Mouse (Mus musculus) bone marrow macrophage, adult 2 months (primary cell): ENCODE data around the gene Kcns3. TPM values are rescaled to one million over a fixed set of nuclear protein-coding genes. Genes with fewer than 3 reads are reported as not detected.

Experiments used
- H3K27ac ChIP-seq: 2 replicates; pipeline ENCODE4 v1.5.1; 2012; ENCODE audit warnings: low read depth, low read length; ENCODE audit not compliant: insufficient read depth
- H3K4me1 ChIP-seq: 2 replicates; pipeline ENCODE4 v1.6.1; 2012; ENCODE audit warnings: low read length; ENCODE audit not compliant: control insufficient read depth, insufficient read depth
- H3K4me3 ChIP-seq: 2 replicates; pipeline ENCODE4 v1.5.1; 2012; ENCODE audit warnings: mild to moderate bottlenecking, low read length, moderate library complexity; ENCODE audit not compliant: insufficient read depth
- CTCF ChIP-seq: IDR thresholded peaks from 2 replicates; pipeline ENCODE4 v1.5.1; 2012; ENCODE audit warnings: low read depth, mild to moderate bottlenecking, low read length, moderate library complexity
- POLR2A ChIP-seq: IDR thresholded peaks from 2 replicates; pipeline ENCODE4 v1.6.1; 2012; ENCODE audit warnings: mild to moderate bottlenecking, low read depth, low read length, borderline replicate concordance
- polyA plus RNA-seq: library from polyadenylated mRNA; stranded (reverse); fragments of >200 nt; gene quantifications from 2 replicates; pipeline ENCODE4 v1.2.4, GENCODE M21; 2012; ENCODE audit not compliant: missing spikeins, insufficient read depth, insufficient read length

Gene Kcns3
- polyA plus RNA-seq, 1 experiment: not detected

DNA sequence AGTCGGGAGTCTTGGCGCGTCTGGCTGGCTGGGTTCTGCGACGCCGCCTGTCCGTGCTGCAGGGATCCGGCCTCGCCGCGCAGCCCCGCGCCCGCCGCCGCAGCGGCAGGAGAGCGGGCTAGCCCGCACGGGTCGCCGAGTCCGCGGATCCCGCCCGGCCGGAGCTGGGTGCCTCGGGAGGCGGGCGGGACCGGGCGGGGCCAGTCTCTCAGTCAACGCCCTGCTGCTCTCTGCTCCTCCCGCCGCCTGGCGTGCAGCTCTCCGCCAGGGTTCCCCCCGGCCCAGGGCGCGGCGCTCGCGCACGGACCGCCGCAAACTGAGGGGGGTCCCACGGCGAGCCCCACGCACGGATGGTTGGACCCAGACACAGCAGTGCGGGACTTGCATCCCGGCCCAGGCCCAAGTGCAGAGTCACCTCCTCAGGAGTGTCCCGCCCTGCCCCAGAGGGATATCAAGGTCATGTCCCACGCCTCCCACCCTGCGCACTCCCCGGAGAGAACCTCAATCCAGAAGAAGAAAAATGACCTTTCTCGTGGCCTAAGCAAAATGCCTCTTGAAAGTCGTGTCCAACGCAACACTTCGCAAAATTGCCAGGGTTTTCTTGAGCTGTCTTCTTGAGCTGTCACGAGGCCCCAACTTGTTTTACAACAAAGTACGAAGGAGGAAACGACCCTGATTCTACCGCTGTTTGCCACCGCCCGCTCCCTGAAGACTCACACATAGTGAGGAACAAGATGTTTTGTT lies 492 bp downstream of the Kcns3 start:
- H3K4me3 ChIP-seq: no peak overlapping the region

DNA sequence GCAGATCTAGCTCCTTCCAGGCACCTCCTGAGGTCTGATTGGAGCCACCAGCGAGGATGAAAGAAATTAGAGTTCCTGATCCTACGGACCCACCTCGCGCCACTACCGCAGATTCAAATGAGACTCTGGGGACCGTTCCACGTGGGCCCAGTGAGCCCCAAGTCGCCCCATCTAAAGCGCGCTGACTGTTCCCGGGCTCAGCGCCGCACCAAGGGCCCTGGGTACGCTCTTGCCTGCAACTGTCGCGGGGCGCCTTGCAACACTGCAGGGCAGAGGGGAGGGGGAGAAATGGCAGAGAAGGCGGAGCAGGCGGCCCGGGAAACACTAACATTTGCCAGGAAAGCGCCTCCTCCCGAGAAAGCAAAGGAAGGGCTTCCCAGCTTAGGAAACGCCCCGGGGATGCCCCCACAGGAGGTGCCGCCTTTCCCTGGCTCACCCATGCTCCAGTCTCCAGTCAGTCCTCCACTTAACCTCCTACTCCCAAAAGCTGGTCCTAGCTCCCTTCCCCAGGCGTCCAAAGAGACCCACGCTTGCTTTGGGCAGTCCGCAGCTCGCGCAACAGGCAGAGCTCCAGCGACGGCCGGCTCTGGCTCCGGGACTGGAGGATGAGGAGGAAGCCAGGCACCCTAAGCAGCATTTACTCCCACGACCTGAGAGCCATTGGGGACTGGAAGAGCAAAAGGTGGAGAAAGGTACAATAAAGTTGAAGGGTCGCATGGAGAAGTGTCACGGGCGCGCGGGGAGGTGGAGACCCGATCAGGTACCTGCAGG lies 1.2 kb downstream of the Kcns3 start:
- TF ChIP-seq CTCF (no peak), POLR2A (no peak)
- H3K27ac ChIP-seq: no peak overlapping the region
- H3K4me3 ChIP-seq: no peak overlapping the region
- no peaks in the 10 kb centered on the region for H3K4me1 ChIP-seq

More for the DNA sequence above, 492 bp downstream of the Kcns3 start:
- no peak overlapping the region for H3K27ac ChIP-seq
- TF ChIP-seq POLR2A (no peak), CTCF (no peak)
- no peaks in the 10 kb centered on the region for H3K4me1 ChIP-seq

DNA sequence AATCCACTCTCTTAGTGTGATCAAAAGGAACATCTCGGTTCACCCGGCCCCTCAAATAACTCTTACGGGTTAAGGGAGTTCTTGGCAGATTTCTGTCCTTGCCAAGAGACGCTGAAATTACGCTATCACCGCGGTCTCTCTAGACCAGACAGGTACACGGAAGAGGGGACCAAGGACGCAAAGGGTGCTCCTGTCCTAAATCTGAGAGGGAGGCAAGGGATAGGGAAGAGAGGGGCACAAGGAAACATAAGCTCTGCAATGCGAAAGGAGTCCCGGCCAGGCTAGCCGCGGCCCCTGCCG lies 1.8 kb downstream of the Kcns3 start:
- Histone ChIP-seq H3K4me1 (no peaks in the 10 kb centered on the region), H3K27ac (no peak overlapping the region), H3K4me3 (no peak overlapping the region)
- TF ChIP-seq CTCF (no peak), POLR2A (no peak)

DNA sequence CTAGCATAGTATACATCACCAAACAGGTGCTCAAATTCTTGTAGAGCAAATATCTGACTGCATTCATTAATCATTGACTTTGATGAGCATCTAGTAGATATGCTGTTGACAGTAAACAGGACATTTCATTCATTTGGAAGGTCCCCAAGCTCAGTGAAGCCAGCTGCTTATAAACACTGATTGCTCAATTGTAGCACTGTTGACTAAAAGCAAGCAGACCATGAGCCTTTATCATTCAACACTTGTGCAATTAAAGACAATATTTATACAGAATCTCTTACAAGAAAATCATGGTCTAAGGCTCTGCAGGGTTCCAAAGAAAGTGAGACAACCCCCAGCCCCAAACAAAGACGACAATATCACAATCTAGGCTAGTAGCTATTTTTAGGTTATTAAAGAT lies 6.0 kb downstream of the Kcns3 start:
- H3K4me3 ChIP-seq: no peak overlapping the region
- TF ChIP-seq CTCF: no peak
- TF ChIP-seq POLR2A: no peak
- H3K27ac ChIP-seq: no peak overlapping the region
- no peaks in the 10 kb centered on the region for H3K4me1 ChIP-seq

DNA sequence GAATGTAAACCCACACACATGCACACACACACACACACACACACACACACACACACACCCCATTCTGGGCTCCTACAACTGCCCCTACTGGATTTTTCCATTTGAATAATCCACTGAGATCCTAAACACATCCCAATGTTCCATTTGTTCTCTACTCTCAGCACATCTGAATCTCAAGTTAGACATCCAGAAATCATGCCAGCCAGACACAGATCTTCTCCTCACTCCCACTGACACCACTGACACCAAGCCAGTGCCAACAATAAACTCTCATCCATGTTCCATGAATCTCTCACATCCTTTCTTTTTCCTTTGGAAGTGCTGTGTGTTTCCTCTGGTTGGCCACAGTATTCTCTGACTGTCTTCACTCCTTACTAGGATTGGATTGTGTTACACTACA lies 18.4 kb downstream of the Kcns3 start:
- TF ChIP-seq CTCF (no peak), POLR2A (no peak)
- no peak overlapping the region for H3K27ac ChIP-seq
- H3K4me3 ChIP-seq: no peak overlapping the region
- H3K4me1 ChIP-seq: no peaks in the 10 kb centered on the region

DNA sequence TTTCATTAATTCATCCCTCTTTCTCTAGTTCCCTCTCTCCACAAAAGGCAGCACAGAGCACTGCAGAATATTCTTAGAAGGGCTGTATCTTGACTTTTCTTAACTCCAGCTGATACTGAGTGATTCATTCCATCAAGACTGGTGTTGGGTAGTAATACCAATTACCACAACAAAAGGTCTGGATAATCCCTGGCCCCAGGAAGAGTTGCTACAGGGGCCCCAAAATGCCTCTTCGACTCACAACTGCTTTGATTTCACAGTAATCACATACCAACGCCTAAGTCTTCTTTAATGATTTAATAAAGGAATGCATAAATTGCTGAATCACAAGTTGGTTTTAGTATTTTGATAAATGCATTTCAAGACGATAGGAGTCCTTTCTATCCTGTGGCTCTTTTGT lies 21.7 kb downstream of the Kcns3 start:
- TF ChIP-seq POLR2A: no peak
- no peak for TF ChIP-seq CTCF
- Histone ChIP-seq H3K27ac (no peak overlapping the region), H3K4me3 (no peak overlapping the region), H3K4me1 (no peaks in the 10 kb centered on the region)

DNA sequence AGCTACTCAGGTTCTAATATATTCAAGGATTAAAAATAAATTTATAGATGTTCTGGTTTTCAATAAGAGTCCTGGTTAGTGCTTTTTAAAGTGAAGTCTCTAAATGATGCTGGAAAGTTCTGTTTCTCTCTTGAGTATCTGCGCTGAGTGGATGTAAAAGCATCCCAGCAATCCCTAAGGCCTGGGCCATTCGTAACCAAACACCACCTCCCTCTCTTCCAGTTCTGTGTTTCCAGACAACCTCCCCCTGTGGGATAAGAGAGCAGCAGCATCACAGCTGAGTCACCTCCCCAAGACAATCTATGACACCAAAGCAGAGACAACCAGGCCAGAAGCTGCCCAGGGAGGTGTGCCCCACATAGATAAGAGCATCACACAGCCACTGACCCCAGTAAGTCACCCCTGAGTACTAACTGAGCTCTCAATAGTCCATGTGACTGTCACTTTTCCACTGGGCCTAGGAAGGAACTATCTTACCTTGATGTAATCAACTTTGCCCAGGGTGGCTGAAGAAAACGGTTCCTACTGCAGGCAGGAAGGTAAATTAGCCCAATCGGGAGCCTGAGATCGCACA lies 24.6 kb downstream of the Kcns3 start:
- H3K4me1 ChIP-seq: no peaks in the 10 kb centered on the region
- no peak overlapping the region for H3K27ac ChIP-seq
- no peak for TF ChIP-seq CTCF
- no peak for TF ChIP-seq POLR2A
- no peak overlapping the region for H3K4me3 ChIP-seq

DNA sequence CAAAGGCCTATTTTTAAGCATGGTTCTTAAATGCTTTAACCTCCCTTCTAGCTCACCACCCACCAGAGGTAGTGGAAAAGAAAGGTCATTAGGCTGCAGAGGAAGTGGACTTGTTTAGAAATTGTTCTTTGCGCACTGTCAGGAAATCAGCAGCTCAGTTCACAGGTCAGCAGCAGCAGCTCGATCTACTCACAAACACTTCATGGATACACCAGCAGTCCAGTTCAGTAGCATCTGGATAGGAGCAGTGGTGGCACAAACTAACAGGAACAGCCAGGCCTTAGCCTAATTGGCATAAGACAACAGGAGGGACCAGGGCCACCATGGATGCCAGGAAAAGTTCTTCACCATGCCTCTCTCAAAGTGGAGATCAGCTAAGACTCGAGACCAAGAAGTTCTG lies 49.3 kb downstream of the Kcns3 start:
- TF ChIP-seq POLR2A (no peak), CTCF (no peak)
- no peak overlapping the region for H3K4me3 ChIP-seq
- H3K4me1 ChIP-seq: no peaks in the 10 kb centered on the region
- no peak overlapping the region for H3K27ac ChIP-seq

DNA sequence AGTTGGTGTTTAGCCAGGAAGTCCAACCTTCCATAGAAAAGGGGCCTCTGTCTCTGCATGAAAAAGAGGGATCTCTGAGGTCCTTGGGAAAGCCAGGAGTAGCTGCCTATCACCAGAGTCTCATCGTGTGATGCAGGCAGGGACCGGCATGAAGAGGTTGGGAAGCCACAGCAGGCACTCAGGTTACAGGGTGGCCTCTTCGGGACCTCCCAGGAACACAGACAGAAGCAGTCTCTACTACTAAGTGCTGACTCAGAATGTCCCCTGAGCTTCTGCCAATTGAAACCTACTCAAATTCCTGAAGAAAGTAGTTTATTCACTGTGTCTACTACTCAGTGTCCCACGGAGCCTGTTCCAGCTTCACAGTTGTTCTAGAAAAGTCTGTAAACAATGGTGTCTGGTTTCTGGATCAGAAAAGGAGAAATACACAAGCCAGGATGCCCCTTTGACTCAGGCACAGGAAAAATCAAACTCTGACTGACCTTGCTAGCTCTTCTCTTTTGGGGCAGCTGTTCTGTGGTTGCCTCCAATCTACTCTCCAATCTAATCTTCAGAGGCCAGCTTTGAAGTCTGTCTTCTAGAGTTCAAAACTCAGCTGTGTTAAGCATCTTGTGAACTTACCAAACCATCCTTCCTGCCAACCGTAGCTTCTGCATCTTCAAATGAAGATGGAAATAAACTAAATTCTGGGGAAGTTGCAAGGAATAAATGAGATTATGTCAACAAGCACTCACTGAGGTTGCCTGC lies 62.1 kb downstream of the Kcns3 start:
- no peak overlapping the region for H3K4me3 ChIP-seq
- no peaks in the 10 kb centered on the region for H3K4me1 ChIP-seq
- TF ChIP-seq POLR2A (no peak), CTCF (no peak)
- no peak overlapping the region for H3K27ac ChIP-seq
